Mouse (Mus musculus): ENCODE results near the gene Smok3b.

- no peak for TF ChIP-seq CTCF (conservative IDR thresholded peaks at IDR 0.05; ENCODE audit: low read length)
- no peak for TF ChIP-seq NANOG (IDR thresholded peaks at IDR 0.05; ENCODE audit: borderline replicate concordance, low read length)
- TF ChIP-seq POU5F1 (IDR thresholded peaks at IDR 0.05; ENCODE audit: borderline replicate concordance, low read length) = no peak
These were observed 52.6 kb downstream of the Smok3b start for GRCm38 (mm10) chr5:138073803-138074202.
